Mouse (Mus musculus) forebrain, embryonic 12.5 days (tissue): ENCODE results near the gene Cetn4. TPM values are rescaled to one million over a fixed set of nuclear protein-coding genes. Genes with fewer than 3 reads are reported as not detected.

Experiments used
- ATAC-seq: fragments of 200-750 bp; cut with Nextera tagmentation; 2 replicates; pipeline ENCODE4 v1.8.0; 2017; ENCODE audit warnings: moderate TSS enrichment; ENCODE audit not compliant: low FRiP score
- H3K27ac ChIP-seq: fragments of 300-500 bp; sonication (generic); 2 replicates; pipeline ENCODE4 v1.5.1; 2016; ENCODE audit warnings: mild to moderate bottlenecking
- H3K27me3 ChIP-seq: fragments of 300-500 bp; sonication (generic); 2 replicates; pipeline ENCODE4 v1.6.1; 2016; ENCODE audit warnings: mild to moderate bottlenecking
- H3K36me3 ChIP-seq: fragments of 300-500 bp; sonication (generic); replicated peaks from 2 replicates; pipeline ENCODE4 v1.6.1; 2016; ENCODE audit warnings: mild to moderate bottlenecking
- H3K4me1 ChIP-seq: fragments of 300-500 bp; sonication (generic); 2 replicates; pipeline ENCODE4 v1.6.1; 2016
- H3K4me2 ChIP-seq: fragments of 300-500 bp; sonication (generic); 2 replicates; pipeline ENCODE4 v1.6.1; 2016; ENCODE audit warnings: mild to moderate bottlenecking, moderate library complexity
- H3K4me3 ChIP-seq: fragments of 300-500 bp; sonication (generic); replicated peaks from 2 replicates; pipeline ENCODE4 v1.5.1; 2016; ENCODE audit warnings: mild to moderate bottlenecking
- H3K9ac ChIP-seq: fragments of 300-500 bp; sonication (generic); 2 replicates; pipeline ENCODE4 v1.6.1; 2016; ENCODE audit warnings: mild to moderate bottlenecking
- H3K9me3 ChIP-seq: fragments of 300-500 bp; sonication (generic); 2 replicates; pipeline ENCODE4 v1.6.1; 2016
- WGBS: fragments of 180-500 bp; shearing (Covaris S2); methylation state at CpG from one replicate; pipeline ENCODE4 v1.1.7; 2016; 5-methylcytosine and 5-hydroxymethylcytosine counted together
- polyA plus RNA-seq: library from polyadenylated mRNA; unstranded; fragments of >200 nt; fragmentation: Nextera tagmentation; extraction: Ambion mirVana; gene quantifications from 2 replicates; pipeline ENCODE4 v1.2.1, GENCODE M21; 2016

Gene Cetn4
- polyA plus RNA-seq, 1 experiment from 2014 or later: 2.1 TPM

- ATAC-seq: no peak
- 89% methylated on average over 15 of the region's 15 CpGs for WGBS
- Histone ChIP-seq H3K4me1 (no peaks in the 10 kb centered on the region), H3K36me3 (no peaks in the 10 kb centered on the region), H3K4me2 (no peak overlapping the region), H3K4me3 (no peak overlapping the region), H3K27me3 (no peaks in the 10 kb centered on the region), H3K9ac (no peak overlapping the region), H3K27ac (no peak overlapping the region), H3K9me3 (no peaks in the 10 kb centered on the region)
These were observed 54.7 kb downstream of the Cetn4 start for GRCm38 (mm10) chr3:37257776-37258175.

Other genes starting within 250 kb of the Cetn4 start
- gene Adad1, start 249.2 kb downstream of the Cetn4 start, polyA plus RNA-seq: 0.22 and 0.56 TPM in 2 replicates
- 0.50 and 0.77 TPM in 2 replicates for gene Il2, start 186.7 kb downstream of the Cetn4 start, polyA plus RNA-seq
- gene Il21, start 80.1 kb downstream of the Cetn4 start, polyA plus RNA-seq: not detected in 2 replicates
- gene Bbs12, start 154 bp downstream of the Cetn4 start, polyA plus RNA-seq: 7.1 and 8.0 TPM in 2 replicates
- gene Fgf2, start 35.6 kb upstream of the Cetn4 start, polyA plus RNA-seq: 0.65 and 0.66 TPM in 2 replicates
- gene Spata5, start 107.2 kb upstream of the Cetn4 start, polyA plus RNA-seq: 44.8 and 48.9 TPM in 2 replicates
- 3.2 and 3.3 TPM in 2 replicates for gene Nudt6, start 107.5 kb upstream of the Cetn4 start, polyA plus RNA-seq